Mouse (Mus musculus) urinary bladder, postnatal 36 days (tissue): ENCODE data around the gene Rai1.

Experiments used
- DNase-seq, 2 experiments: peaks; one replicate each; pipeline ENCODE4 v3.0.0; 2022; ENCODE audit warnings: low spot score in 2 of 2, mixed read lengths in 1 of 2

Rai1 gene

GRCm38 (mm10) chr11:60104810-60105592 is at the start of gene Rai1:
Gene Rai1, plus strand, starts transcription at chr11:60105013.
- peak; percentile 89 to 90 for DNase-seq

GRCm38 (mm10) chr11:60056520-60056919 is 48.3 kb upstream of the Rai1 start:
- no peak for DNase-seq

- no peak for DNase-seq
These were observed 46.8 kb upstream of the Rai1 start for GRCm38 (mm10) chr11:60057987-60058386.

DNA sequence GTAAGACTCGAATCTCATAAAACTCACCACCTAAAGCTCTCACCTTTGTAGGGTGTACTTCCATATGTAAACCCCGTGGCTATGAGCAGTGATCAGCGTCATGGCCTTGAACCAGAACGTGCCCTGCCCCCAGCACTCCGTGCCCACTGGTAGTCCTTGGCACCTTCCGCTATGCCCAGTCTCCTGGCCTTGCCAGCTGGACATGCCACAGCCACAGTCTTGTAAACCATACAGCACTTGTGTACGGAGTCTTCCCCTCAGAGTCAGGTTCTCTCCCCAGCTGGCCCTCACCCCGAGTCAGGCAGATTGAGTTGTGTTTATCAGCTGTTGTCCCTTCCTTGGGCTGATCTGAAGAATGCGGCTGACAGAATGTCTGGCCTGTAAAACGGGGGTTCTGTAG is 46.4 kb upstream of the Rai1 start:
- DNase-seq: no peak

- DNase-seq: no peak
These were observed 44.8 kb upstream of the Rai1 start for GRCm38 (mm10) chr11:60060026-60060425.

- no peak for DNase-seq
These were observed 43.3 kb upstream of the Rai1 start for GRCm38 (mm10) chr11:60061504-60062006.

DNA sequence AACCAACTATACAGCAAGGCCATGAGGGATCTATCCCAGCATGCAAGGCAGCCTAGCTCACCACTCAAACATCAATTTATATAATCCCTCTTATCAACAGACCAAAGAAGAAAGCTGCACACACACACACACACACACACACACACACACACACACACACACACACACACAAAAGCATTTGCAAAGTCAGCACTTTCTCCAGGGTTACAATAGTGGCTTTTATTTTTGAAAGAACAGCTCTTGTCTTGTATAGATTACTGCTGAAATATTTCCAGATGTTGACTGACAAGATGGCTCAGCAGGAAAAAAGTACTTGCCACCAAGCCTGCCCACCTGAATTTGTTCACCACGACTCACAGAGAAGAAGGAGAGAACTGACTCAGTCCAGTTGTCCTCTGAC is 39.5 kb upstream of the Rai1 start:
- DNase-seq: no peak

DNA sequence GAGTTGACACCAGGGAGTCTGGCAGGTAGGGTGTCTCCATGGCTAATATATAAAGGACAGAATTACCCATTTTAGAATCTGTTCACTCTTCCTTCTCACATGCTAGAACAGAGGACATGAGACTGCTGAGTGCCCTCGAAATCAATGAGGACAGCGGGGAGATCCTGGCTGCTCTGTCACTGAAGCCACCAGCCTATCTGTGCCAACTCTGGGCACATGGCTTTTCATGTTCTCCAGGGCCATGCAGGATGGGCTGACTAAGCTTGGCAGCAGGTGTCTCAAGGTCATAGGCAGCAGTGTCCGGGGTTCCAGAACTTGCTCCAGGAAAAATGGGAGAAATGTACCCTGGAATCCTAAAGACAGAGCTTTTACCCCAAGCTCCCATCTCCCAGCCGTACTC is 37.2 kb upstream of the Rai1 start:
- DNase-seq: no peak

DNA sequence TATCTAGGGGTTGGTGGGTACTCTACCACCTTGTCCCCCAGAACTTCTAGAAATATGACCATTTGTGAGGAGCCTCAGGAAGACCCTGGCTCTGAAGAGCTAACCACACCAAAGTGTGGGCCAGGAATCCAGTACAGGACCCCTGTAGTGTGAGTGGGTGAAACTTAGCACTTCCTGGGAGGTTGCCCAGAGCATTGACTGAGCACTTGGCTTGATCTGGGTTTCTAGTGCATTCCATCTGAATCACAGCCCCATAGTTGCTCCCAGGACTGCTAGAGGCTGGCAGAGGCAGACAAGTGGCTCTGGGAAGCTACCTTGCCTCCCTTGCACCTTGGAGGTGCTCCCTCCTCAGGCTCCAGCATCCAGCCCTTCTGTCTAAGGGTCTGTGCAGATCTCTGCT is 36.2 kb upstream of the Rai1 start:
- DNase-seq: no peak

GRCm38 (mm10) chr11:60070599-60070998 is 34.2 kb upstream of the Rai1 start:
- DNase-seq: peak; percentile 18 to 46

DNA sequence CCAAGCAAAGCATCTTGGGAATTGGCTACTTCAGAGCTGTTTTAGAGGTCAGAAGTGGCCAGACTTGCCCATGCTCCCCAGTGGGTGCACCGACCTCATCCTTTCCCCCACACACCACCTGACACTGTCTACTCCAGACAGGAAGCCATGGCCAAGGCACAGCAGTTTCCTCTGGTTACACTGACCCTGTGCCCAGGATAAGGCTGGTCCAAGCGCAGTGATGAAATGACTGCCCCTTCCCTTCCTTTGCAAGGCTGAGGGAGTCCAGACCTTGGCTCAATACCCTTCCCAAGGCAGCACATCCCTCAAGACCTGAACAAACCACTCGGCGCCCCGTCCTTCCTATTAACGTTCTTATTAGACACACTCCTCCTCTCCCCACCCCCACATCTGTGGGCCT is 33.6 kb upstream of the Rai1 start:
- DNase-seq: peak in 1 of 2 experiments; percentile 28

- no peak for DNase-seq
These were observed 31.7 kb upstream of the Rai1 start for GRCm38 (mm10) chr11:60073121-60073520.

GRCm38 (mm10) chr11:60073936-60074502 is 30.8 kb upstream of the Rai1 start:
- peak in 1 of 2 experiments; percentile 33 for DNase-seq

DNA sequence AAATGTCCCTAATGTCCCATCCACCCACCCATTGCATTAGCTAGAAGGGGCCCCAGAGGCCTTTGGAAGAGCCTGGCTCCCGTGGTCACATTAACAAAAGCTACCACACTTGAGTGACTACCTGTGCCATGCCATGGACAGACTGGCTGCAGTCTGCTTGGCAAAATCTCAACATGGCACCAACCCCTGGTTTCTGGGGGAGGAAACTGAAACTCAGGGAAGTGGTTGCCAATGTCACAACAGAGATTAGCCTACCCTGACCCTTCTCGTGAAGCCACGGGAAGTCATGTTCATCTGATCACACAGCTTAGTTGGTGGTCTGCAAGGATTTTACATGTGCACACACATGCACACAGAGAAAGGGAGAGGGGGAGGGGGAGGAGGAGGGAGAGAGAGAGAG is 28.6 kb upstream of the Rai1 start:
- peak in 1 of 2 experiments; percentile 19 for DNase-seq

DNA sequence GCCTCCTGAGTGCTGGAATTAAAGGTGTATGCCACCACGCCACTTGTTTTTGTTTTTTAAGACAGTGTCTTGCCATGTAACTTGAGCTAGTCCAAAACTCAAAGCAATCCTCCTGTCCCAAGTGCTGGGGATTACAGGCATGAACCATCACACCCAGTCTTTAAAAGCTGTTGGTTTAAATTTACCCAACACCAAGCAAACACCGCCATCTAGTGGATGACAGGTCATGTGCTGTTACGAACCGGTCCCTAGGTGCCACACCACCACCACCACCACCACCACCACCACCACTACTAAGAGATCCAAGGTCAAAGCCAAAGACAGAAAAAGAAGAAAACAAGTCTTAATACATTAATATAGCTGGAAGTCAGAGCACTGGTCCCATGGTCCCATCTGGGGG is 28.0 kb upstream of the Rai1 start:
- peak; percentile 43 to 57 for DNase-seq

- DNase-seq: no peak
These were observed 20.2 kb upstream of the Rai1 start for GRCm38 (mm10) chr11:60084589-60084988.

GRCm38 (mm10) chr11:60086676-60087075 is 18.1 kb upstream of the Rai1 start:
- DNase-seq: peak; percentile 20 to 54

- DNase-seq: no peak
These were observed 15.9 kb upstream of the Rai1 start for GRCm38 (mm10) chr11:60088947-60089346.

GRCm38 (mm10) chr11:60090696-60091421 is 14.0 kb upstream of the Rai1 start:
- DNase-seq: no peak

GRCm38 (mm10) chr11:60091422-60091761 is 13.4 kb upstream of the Rai1 start:
- DNase-seq: peak in 1 of 2 experiments; percentile 15

DNA sequence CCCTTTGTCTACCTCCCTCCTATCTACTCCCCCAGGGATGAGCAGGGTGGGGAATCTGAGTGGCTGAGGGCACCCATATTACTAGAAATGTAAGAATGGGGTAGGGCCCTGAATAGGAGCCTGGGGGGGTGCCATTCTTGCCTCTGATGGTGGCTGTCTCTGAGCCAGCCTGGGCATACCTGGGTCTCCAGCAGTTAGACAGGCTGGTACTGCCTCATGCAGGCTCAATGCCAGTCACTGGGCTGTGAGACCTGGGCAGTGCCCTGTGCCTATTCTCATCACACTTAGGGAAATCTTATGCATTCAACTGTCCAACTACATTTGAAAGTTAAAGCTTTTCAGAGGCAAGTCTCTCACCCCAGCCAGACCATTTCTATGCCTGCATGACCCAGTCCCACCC is 11.6 kb upstream of the Rai1 start:
- DNase-seq: no peak

GRCm38 (mm10) chr11:60093984-60094587 is 10.7 kb upstream of the Rai1 start:
- no peak for DNase-seq
